Mouse (Mus musculus): ENCODE measurements around the gene Thap4.

GRCm38 (mm10) chr1:93803556-93804507 lies 49.2 kb upstream of the Thap4 start, which contains the start of gene Ing5:
- TF ChIP-seq CTCF (IDR thresholded peaks at IDR 0.05; ENCODE audit: extremely low read depth, insufficient read depth, insufficient read length, insufficient replicate concordance) (peak; percentile 96), POLR2A (IDR thresholded peaks at IDR 0.05; ENCODE audit: low read depth, low read length) (peak; percentile 63)

All from spleen, adult 2 months (tissue).